Mouse (Mus musculus): Measurements from ENCODE around the gene Tcf3. TPM values are rescaled to one million over a fixed set of nuclear protein-coding genes. Genes with fewer than 3 reads are reported as not detected.
A peak's percentile ranks its signal among the peaks of the same experiment; 100 is the strongest.

Tcf3 gene
- total RNA-seq (2021) = 10 to 100 TPM; 48.2 to 64.3 TPM
- long read RNA-seq, experiment 1, transcript Tcf3-209 (19 exons, 2,950 nt) = major isoform, 16 of 104 reads
- long read RNA-seq, experiment 1, transcript Tcf3-210 (19 exons, 2,839 nt) = minor isoform, 5 of 104 reads
- long read RNA-seq, experiment 1, transcript Tcf3-206 (19 exons, 2,928 nt) = minor isoform, 7 of 104 reads
- long read RNA-seq, experiment 1, transcript Tcf3-202 (19 exons, 2,829 nt) = minor isoform, 11 of 104 reads
- long read RNA-seq, experiment 1, partial matches to known transcripts = 34 of 104 reads
- long read RNA-seq, experiment 1, other reads (novel, unspliced or antisense) = 22 of 104 reads
- long read RNA-seq, experiment 2, transcript Tcf3-202 (19 exons, 2,829 nt) = major isoform, 12 of 42 reads
- long read RNA-seq, experiment 2, transcript Tcf3-209 (19 exons, 2,950 nt) = minor isoform, 7 of 42 reads
- long read RNA-seq, experiment 2, transcript Tcf3-206 (19 exons, 2,928 nt) = minor isoform, 5 of 42 reads
- long read RNA-seq, experiment 2, partial matches to known transcripts = 3 of 42 reads
- long read RNA-seq, experiment 2, other reads (novel, unspliced or antisense) = 6 of 42 reads

DNA sequence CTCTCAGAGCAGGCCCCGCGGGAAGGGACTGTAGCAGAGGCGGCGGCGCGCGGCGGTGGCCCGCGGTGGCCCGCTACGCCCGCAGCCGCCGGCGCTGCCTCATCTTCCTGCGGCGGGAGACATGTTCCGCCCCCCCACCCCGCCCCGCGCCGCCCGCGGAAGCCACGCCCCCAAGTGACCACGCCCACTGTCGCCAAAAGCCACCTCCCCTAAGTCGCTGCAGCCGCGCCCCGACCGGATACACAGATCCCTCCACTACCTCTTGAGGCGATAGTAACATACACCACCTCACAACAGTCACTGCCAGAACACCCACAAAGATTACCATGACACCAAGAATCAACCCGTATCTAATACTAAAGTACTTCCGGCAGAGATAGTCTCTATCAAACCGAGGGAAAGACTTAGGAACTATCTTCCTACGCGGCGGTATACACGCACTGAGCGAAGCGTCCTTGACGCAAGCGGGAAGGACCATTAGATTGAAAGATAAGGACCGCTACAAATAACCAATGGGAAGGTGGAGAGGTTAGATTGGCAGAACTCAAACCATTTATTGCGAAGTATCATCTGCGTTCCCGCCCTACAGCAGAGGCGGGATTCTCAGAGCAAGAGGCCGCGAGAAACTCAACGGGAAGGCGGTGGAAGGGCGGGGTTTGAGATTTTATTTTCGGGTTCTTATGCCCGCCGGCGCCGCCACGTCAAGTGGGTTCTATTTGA is at the start of gene Tcf3:
Gene Tcf3 (minus strand): TSS at position 135 of the 720 bp plus-strand sequence.
- peak; percentile 96 for DNase-seq

DNA sequence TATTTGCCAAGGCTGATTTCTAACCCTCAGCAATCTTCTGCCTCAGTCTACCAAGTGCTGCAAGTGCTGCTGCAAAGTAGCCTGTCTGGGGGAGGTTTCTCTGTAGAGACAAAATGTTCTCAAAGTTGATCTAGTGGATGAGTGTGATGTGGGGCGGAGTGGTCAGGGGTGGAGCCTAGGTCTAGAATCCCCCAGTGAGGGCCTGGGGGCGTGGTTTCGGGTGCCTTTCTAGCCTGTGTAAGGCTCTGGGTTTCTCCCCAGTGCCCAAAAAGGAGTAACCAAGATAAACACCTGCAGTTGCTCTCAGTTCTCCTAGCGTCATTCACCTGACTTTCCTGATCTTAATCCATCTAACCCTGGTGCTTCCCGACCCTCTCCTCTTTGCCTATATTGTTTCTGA is 47.6 kb upstream of the Tcf3 start:
- DNase-seq = no peak

DNA sequence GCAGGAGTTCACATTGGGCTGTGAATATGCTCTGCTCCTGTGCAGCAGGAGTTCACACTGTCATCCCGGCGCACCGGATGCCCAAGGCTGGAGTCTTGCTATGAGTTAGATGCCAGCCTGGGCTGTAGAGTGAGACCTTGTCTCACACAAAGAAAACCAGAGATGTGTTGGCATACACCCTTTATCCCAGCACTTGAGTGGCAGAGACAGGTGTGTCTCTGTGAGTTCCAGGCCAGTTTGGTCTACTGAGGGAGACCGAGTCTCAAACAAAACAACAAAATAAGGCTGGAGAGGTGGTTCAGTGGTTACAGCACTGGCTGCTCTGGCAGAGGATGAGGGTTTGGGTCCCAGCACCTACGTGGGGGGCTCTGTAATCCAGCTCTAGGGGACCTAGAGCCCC is 45.1 kb upstream of the Tcf3 start:
- DNase-seq = no peak

DNA sequence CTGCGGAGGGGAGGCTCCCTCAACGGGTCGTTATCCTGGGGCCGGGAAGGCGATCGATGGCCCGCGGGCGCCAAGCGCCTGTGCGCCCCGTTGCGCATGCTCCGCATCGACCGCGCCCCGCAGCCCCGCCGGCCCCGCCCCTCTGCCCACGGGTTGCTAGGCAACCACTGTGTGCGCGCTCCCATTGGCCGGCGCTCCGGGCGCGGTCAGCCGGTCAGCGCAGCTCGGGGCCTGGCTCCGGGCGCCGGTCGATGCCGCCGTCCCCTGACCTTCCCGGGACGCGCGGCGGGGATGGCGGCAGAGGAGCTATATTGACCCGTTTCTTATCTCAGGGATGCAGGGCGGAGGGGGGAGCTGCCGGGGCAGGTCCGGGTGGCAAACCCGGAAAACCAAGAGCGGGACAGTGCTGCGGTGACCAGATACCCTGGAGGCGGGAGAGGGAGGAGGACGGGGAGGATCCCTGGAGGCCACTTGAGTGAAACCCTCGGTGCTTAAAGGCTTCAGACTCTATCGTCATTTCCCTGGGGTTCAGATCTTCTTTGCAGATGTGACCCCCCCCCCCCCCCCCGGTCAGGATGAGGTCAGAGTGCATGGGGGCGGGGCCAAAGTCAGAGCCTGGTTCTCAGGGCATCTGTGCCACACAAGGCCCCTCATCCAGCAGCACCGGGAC is 42.0 kb upstream of the Tcf3 start:
- DNase-seq = peak; percentile 92 to 95

DNA sequence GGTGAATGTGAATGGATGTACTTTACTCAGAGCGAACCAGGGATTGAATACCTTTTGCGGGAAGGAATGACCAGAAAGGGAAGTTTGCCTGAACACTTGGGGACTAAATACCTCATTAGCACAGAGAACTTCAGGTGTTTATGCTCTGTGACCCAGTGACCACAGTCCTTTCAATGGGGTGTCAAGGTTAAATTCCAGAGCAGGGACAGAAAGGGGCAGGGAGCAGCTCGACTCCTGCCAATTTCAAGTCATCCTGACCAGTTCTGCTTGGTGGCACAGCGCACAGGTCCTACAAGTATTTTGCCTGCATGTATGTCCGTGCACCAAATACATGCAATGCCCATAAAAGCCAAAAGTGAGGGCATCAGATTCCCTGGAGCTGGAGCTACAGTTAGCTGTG is 31.6 kb upstream of the Tcf3 start:
- DNase-seq = no peak

DNA sequence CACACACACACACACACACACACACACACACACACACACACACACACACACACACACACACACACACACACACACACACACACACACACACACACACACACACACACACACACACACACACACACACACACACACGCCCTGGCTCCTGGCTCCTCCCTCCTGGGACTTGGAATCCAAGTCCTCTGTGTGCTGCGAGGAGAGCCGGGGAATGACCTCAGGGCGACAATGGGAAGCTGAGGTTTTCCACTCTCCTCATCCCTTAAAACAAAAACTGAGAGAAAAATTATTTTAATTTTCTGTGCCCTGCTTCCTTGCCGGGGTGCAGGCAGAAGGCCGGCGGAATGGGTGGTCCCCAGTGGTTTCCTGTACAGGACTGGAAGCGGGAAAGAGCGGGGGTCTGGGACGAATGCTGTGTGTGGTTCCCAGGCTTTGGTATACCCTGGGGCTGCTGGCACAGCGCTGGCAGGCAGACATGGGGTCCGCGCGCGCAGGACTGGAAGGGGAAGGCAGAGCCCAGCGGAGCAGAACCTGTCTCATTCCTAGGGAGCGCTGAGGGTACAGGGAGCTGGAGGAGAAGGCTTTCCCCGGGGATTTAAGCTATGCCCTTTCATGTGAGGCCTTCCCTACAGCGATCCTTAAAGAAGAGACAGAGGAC is 31.1 kb upstream of the Tcf3 start:
- peak in 1 of 2 experiments; percentile 27 for DNase-seq

DNA sequence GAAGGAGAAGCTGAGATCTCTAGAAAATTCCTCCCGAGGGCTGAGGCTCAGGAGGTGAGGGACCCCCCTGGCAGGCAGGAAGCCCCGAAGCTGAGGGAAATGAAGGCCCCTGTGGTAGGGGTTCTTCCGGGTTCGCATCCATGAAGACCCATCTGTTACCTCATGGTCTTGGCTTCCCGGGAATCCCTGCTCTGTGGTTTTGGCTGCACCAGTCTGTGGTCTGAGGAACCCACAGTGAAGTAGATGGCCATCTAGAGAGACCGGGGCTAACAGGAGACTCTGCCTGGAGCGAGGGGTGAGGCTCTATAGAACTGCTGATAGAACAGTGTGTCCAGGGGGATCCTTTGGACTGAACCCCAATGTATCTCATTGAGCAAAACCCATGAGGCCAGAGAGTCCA is 27.9 kb upstream of the Tcf3 start:
- no peak for DNase-seq

DNA sequence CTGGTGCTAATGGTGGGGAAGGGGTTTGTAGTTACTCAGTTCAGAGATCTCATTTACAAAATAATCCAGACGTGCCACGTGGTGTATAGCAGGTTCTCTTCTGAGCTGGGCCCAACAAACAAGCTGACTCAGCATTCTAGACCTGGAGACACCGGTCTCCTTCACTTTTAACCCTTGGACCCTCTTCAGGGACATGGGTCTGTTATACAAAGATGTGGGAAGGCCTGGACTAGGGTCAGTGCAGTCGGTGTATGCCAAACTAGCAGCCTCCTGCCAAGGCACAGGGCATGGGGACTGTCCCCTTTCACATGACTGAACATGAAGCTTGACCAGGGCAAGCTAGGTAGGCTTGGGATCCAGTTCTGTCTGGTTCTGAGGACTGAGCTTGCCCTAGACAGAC is 26.9 kb upstream of the Tcf3 start:
- no peak for DNase-seq

DNA sequence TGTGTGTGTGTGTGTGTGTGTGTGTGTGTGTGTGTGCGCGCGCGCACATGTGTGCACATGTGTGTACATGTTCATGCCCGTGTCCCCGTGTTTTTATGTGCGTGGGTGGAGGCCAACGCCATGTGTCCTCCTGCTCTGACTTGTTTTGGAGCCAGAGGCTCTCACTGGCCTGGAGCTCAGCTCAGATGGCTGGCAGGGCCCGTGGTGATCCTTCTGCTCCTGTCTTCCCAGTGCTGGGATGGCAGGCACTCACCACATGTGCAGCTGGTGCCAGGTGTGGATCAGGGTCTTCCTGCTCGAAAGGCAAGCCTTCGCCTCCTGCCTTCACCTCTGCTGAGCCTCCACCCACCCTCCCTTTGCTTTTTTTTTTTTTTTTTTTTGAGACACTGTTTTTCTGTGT is 26.2 kb upstream of the Tcf3 start:
- no peak for DNase-seq

DNA sequence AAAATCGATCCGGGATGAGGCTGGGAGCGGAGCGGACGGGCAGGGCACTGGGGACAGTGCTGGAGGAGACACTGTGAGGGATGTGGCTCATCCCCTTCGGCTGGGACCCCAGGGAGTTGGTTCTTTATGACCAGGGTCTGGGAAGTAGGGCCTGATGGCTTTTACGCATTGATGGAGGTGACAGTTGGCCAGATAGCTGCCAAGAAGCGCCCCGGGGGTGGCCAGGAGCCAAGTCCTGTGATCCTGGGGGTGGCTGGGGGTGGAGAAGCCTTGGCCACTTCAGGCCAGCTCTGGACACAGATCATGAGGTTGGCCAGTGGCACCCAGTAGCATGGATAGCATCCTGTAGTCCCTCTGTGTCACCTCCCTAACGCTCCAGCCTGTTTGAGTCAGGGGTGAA is 25.8 kb upstream of the Tcf3 start:
- DNase-seq = no peak

DNA sequence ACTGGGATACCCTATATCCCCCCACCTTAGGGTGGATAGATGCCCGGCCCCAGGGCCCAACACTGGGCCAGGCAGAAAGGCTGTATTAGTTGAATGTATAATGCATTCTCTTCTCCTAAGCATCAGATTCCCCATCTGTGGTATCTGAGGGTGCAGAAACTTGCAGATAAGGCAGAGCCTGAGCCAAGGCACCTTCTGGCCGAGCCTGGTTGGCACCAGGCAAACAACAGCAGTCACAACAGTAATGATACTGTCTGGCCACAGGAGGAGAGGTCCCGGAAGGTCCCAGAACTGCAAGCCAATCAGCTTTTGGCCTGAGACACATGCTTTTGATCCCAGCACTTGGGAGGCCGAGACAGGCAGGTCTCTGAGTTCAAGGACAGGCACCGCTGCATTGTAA is 22.2 kb upstream of the Tcf3 start:
- no peak for DNase-seq

DNA sequence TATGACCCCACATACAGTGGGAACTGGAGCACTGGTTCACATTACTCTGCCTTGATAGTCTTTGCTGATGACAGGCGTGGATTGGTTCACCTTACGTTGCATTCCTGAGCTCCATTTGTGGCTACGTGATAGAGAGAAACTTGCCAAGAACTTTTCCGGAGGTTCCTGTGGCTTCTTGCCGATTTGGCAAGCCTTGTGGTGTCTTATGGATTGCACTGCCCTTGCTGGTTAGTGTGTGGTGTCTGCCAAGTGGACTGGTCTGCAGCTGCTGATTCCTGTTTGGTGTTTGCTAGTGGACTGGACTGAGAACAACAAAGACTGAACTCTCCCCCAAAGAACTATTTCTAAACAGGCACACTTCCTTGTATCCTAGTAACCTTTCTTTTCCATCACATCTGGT is 21.3 kb upstream of the Tcf3 start:
- DNase-seq = no peak

DNA sequence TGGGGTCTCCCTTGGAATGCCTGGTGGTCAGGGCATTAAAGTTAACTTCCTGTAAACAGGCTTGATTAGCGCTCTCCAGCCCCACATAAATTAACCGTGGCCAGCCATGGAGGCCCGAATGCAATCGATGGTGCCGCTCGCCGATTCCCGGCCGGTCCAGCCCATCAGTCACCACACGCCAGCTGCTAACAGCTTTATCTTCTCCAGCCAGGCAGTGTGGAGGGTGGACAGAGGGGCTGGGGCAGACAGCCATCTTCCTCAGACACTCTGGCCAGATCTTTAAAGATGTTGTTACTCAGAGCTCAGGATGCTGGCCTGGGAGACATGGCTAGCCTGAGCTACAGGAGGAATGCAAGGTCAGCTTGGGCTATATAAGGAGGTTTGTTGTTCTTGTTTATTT is 20.2 kb upstream of the Tcf3 start:
- no peak for DNase-seq

DNA sequence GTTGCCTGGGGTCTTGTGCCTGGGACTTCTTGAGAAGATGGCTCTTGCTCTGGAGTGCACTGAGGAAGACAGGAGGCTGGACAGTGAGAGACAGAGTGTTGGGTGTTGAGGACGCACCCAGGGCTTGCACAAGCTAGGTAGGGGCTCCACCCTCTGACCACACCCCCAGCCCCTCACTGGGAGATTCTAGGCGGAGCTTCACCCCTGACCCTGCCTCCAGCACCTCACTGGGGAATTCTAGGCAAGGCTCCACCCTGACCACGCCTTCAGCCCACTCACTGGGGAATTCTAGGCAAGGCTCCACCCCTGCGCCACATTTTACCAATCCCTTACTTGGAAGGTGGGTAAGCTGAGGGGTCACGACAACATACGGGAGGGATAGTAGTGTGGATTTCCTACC is 17.2 kb upstream of the Tcf3 start:
- DNase-seq = no peak

DNA sequence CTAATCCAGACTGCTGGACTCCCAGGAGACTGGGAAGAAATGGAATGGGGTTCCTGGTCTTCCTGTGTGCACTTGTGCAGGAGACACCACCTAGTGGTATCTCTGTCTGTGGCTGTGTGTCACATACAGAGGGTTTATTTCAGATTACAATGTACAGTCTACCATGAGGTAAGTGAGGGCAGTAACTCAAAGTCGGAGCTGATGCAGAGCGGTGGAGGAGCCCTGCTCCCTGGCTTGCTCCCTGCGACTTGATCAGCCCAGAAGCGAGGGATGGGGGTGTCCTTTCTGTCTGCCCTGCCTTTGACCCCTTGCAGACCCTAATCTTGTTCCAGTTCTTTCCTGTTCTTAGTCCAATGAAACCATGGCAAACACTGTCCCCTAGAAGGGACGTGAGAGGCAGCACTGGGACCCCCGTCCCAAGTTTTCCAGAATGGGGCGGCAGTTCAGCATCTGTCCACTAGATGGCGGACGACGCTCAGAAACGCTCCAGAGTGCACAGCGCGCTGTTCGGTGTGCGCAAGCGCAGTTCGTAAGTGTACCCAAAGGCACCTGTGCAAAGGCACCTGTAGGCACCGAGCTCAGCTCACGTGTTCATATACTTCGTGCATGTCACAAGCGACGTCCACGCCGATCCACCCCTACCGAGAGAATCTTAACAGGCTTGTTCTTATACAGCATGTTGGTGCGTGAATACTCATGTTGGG is 12.6 kb upstream of the Tcf3 start:
- DNase-seq = peak; percentile 80 to 81

DNA sequence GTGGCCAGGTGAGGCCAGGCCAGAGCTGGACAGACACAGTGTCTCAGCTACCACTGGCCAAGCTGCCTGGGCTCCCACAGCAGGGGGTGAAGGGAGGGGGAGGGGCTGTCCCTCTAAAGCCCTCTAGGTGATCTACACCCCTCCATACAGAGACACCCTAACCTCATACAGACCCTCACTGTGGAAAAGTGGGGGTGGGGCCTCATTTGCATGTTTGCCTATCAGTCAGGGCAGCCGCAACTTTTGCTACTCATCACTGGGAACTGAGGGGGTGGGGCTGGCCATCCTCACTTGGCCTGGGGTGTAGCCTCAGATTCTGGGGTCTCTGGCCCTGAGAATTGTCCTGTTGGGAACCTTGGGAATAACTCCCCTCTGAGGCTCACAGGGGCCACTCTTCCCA is 11.6 kb upstream of the Tcf3 start:
- no peak for DNase-seq

DNA sequence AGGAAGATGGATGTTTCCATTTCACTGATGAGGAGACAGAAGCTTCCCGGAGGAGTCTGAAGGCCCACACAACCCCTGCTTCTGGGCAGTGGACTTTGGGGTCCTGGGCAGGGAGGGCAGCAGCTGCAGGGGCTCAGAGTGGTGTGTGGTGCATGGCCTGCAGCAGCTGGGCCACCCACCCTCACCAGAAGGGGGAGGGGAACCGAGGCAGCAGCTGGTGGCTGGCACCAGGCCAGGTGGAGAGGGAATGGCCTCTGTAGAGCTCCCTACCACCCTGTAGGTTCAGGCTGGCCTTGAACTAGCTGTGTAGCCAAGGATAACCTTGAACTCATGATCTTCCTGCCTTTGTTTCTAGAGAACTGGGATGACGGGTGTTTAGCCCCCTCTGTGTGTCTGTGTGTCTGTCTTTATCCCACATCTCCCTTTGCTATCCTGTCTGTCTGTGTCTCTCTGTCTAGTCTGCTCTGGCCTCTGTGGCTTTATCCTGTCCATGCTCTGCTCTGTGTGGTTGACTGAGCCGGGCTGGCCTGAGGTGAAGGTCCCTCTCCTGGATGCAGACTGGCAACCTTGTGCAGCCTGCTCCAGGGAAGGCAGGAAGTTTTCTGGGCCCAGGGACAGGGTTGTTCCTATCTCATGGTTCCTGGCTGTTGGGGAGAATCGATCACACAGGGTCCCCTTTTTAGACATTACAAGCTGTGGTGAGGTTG is 11.0 kb upstream of the Tcf3 start:
- DNase-seq = peak; percentile 64 to 70

DNA sequence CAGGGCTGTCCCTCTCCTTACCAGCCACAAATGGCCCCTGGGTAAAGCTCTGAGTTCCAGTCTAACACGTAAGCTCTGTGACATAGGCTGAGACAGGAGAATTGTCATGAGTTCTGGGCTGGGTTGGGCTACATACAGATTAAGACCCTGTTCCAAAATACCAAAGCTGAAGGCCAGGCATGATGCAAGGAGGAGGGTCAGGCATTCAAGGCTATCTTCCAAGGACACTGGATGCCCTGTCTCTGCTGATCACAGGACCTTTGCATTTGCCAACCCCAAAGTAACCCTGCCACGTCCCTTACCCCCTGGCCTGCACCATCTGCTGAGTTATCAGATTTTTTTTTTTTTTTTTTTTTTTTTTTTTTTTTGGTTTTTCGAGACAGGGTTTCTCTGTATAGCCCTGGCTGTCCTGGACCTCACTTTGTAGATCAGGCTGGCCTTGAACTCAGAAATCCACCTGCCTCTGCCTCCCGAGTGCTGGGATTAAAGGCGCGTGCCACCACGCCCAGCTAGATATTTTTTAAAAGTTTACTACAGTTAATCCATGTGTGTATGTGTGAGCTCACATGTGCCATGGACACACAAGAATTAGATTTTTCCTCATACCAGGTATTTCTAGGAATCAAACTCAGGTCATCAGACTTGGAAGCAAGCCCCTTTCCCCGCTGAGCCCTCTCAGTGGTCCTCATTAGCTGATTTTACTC is 10.3 kb upstream of the Tcf3 start:
- DNase-seq = no peak

DNA sequence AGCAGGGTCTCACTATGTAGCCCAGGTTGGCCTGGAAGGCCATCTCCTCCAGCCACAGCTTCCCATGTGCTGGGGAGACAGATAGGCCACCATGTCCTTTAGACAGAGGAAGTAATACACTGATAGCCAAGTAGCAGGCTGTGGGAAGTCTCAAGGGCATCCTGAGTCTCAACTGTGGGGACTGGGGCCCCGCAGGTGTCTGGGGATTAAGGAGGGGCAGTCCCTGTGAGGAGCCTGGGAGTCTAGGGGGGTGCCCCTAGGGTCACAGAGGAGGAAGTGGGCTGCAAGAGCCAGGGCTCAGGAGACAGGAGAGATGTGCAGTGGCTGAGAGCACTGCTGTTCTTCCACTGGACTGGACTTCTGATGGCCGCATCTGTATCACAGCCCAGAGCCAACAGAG is 9.5 kb upstream of the Tcf3 start:
- no peak for DNase-seq

DNA sequence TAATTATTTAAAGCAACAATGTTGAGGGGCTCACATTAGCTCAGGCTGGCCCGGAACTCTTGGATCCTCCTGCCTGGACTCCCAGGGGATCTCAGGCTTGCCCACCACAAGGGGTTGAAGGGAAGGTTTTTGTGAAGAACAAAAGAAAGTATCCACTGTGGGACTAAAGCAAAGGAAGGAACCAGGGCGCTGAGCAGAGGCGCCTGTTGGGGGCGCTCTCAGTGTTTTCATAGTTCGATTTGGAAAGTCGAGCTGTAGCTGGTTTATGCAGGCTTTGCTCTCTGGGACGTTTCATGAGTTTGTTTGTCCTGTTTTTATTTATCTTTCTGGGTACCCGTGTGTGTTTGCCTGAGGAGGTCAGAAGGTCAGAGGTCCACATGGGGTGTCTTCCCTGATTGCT is 8.2 kb upstream of the Tcf3 start:
- DNase-seq = no peak
